In the genomic region with DNA sequence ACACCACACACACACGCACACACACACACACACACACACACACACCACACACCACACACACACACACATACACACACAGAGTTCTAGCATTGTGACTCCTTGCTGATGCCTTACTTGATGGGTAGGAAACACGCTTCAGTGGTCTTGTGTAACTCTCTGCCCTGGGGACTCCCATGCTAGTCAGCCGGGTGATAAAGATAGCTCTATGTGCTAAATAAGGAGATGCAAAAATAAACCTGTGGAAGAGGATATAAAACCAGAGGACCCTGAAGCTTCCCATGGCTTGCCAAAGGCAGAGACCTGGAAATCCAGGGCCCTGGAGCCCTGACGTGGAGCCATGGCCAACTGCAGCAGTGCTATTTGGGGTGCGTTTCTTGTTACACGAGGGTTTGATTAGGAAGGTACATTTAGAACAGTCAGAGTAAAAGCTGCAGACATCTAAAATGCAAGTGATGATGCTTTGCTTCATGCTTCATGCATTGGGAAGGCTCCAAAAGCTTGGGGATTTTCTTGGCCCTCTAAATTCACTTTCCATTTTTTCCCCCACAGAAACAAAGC, we compare ENCODE assay signal across 10 mouse cellular contexts. TPM values are rescaled to one million over a fixed set of nuclear protein-coding genes. Genes with fewer than 3 reads are reported as not detected.
DNase-seq lines count a peak whose midpoint lies in the region; ATAC-seq and TF ChIP-seq lines count a peak whose summit lies in the region.
"Had no signal": no experiment of that assay in that cellular context is flagged by ENCODE, and none has a peak within 500 bp of the region (broad histone marks: within the 10 kb centered on the region; RNA-seq: fewer than 3 reads in every experiment).

No protein-coding gene starts in this region.

- H3K4me3 ChIP-seq in forebrain, embryonic 15.5 days, result no peak overlapping the region
- H3K4me3 ChIP-seq in forebrain, embryonic 16.5 days (replicated peaks; ENCODE audit: low read length), result no peak overlapping the region
- no peak overlapping the region for H3K4me3 ChIP-seq in heart, postnatal 0 days (ENCODE audit: low read depth, low read length)
- no peak overlapping the region for H3K4me3 ChIP-seq in hindbrain, embryonic 12.5 days
- H3K4me3 ChIP-seq: embryonic facial prominence, embryonic 13.5 days; hindbrain, embryonic 10.5 days had no signal

- WGBS in forebrain, embryonic 15.5 days, result 82% methylated on average over 6 of the region's 6 CpGs
- WGBS in forebrain, embryonic 16.5 days, result 70% methylated on average over 5 of the region's 6 CpGs
- 17% methylated on average over 5 of the region's 6 CpGs for WGBS in heart, postnatal 0 days
- WGBS in hindbrain, embryonic 12.5 days, result 77% methylated on average over 6 of the region's 6 CpGs

- no peak for TF ChIP-seq EP300 in heart, postnatal 0 days (IDR thresholded peaks at IDR 0.05; ENCODE audit: low read depth)

- ATAC-seq in forebrain, embryonic 15.5 days (replicated peaks), result no peak
- ATAC-seq in forebrain, embryonic 16.5 days, result no peak; the same call in 1 of the 2 replicates
- ATAC-seq in heart, postnatal 0 days (ENCODE audit: insufficient read depth, low read depth), result peak; percentile 36; the same call in 1 of the 2 replicates
- ATAC-seq in erythroblast, adult 5-6 weeks (replicated peaks; ENCODE audit: low FRiP score, poor library complexity, severe bottlenecking), result no peak
- no peak for ATAC-seq in hindbrain, embryonic 12.5 days (ENCODE audit: low FRiP score)

- peak; percentile 10 for DNase-seq in lung, postnatal 25 days (ENCODE audit: low spot score)
- DNase-seq in lung, postnatal 4 days, result no peak
- DNase-seq in heart, postnatal 0 days (ENCODE audit: low spot score), result no peak
- peak; percentile 74 to 78 for DNase-seq in spleen, postnatal 36 days (ENCODE audit: low spot score in 2 of 2)

- H3K36me3 ChIP-seq in forebrain, embryonic 15.5 days, result no peaks in the 10 kb centered on the region
- H3K36me3 ChIP-seq in forebrain, embryonic 16.5 days (ENCODE audit: control insufficient read depth, insufficient read depth), result no peaks in the 10 kb centered on the region
- H3K36me3 ChIP-seq in heart, postnatal 0 days (replicated peaks; ENCODE audit: control insufficient read depth, insufficient read depth, low read length), result no peaks in the 10 kb centered on the region
- no peaks in the 10 kb centered on the region for H3K36me3 ChIP-seq in hindbrain, embryonic 12.5 days
- H3K36me3 ChIP-seq: embryonic facial prominence, embryonic 13.5 days; hindbrain, embryonic 10.5 days had no signal

- H3K4me2 ChIP-seq in forebrain, embryonic 15.5 days (replicated peaks), result no peak overlapping the region
- H3K4me2 ChIP-seq in forebrain, embryonic 16.5 days (ENCODE audit: low read length), result no peak overlapping the region
- H3K4me2 ChIP-seq in heart, postnatal 0 days (ENCODE audit: low read depth, low read length), result no peak overlapping the region
- no peak overlapping the region for H3K4me2 ChIP-seq in hindbrain, embryonic 12.5 days (replicated peaks)
- H3K4me2 ChIP-seq: embryonic facial prominence, embryonic 13.5 days had no signal

- no peak overlapping the region for H3K9ac ChIP-seq in forebrain, embryonic 15.5 days (replicated peaks)
- H3K9ac ChIP-seq in forebrain, embryonic 16.5 days (replicated peaks; ENCODE audit: low read depth, low read length), result no peak overlapping the region
- no peak overlapping the region for H3K9ac ChIP-seq in heart, postnatal 0 days (replicated peaks; ENCODE audit: low read depth, low read length)
- no peak overlapping the region for H3K9ac ChIP-seq in hindbrain, embryonic 12.5 days
- H3K9ac ChIP-seq: embryonic facial prominence, embryonic 13.5 days had no signal

- no peaks in the 10 kb centered on the region for H3K27me3 ChIP-seq in forebrain, embryonic 15.5 days
- H3K27me3 ChIP-seq in forebrain, embryonic 16.5 days (replicated peaks; ENCODE audit: control insufficient read depth, insufficient read depth, low read length), result no peaks in the 10 kb centered on the region
- no peaks in the 10 kb centered on the region for H3K27me3 ChIP-seq in heart, postnatal 0 days (ENCODE audit: control insufficient read depth, insufficient read depth, low read length)
- H3K27me3 ChIP-seq in hindbrain, embryonic 12.5 days, result no peaks in the 10 kb centered on the region
- H3K27me3 ChIP-seq: embryonic facial prominence, embryonic 13.5 days had no signal

- peaks cover 5% of the 10 kb centered on the region; the same call in 1 of the 2 replicates for H3K4me1 ChIP-seq in forebrain, embryonic 15.5 days
- peaks cover 5% of the 10 kb centered on the region; the same call in 1 of the 2 replicates for H3K4me1 ChIP-seq in forebrain, embryonic 16.5 days (replicated peaks; ENCODE audit: control insufficient read depth, insufficient read depth, low read length)
- peaks cover 12% of the 10 kb centered on the region; the same call in 1 of the 2 replicates for H3K4me1 ChIP-seq in heart, postnatal 0 days (ENCODE audit: control insufficient read depth, insufficient read depth)
- H3K4me1 ChIP-seq in hindbrain, embryonic 12.5 days, result 0 out of 2 replicates have a peak, but pooled peaks cover 2% of the 10 kb centered on the region

- H3K9me3 ChIP-seq in forebrain, embryonic 15.5 days, result no peaks in the 10 kb centered on the region
- no peaks in the 10 kb centered on the region for H3K9me3 ChIP-seq in forebrain, embryonic 16.5 days (ENCODE audit: control insufficient read depth, low read length)
- H3K9me3 ChIP-seq in heart, postnatal 0 days (replicated peaks; ENCODE audit: control insufficient read depth, low read length), result no peaks in the 10 kb centered on the region
- H3K9me3 ChIP-seq in hindbrain, embryonic 12.5 days (replicated peaks), result no peaks in the 10 kb centered on the region
- H3K9me3 ChIP-seq: embryonic facial prominence, embryonic 13.5 days; hindbrain, embryonic 10.5 days had no signal

- peak overlapping the region; percentile 36; the same call in 1 of the 2 replicates for H3K27ac ChIP-seq in forebrain, embryonic 15.5 days (replicated peaks)
- no peak overlapping the region for H3K27ac ChIP-seq in forebrain, embryonic 16.5 days (ENCODE audit: low read length)
- peak overlapping the region; percentile 19; the same call in 1 of the 2 replicates for H3K27ac ChIP-seq in heart, postnatal 0 days (ENCODE audit: low read depth)
- H3K27ac ChIP-seq in hindbrain, embryonic 12.5 days, result no peak overlapping the region
- H3K27ac ChIP-seq: embryonic facial prominence, embryonic 13.5 days; hindbrain, embryonic 10.5 days had no signal

- TF ChIP-seq CTCF in heart, postnatal 0 days (IDR thresholded peaks at IDR 0.05; ENCODE audit: low read depth), result no peak

RNA-seq across cellular contexts. Expression of a gene that starts 7.4 kb away (rescaled TPM):
- 5.1 and 7.1 TPM in 2 replicates for polyA plus RNA-seq in forebrain, embryonic 15.5 days (2015; fragmentation: Nextera tagmentation; extraction: Ambion mirVana)
- polyA plus RNA-seq in forebrain, embryonic 16.5 days (2015; fragmentation: Nextera tagmentation; extraction: Ambion mirVana), result 4.9 and 6.0 TPM in 2 replicates
- 18.7 and 23.5 TPM in 2 replicates for total RNA-seq in heart, postnatal 0 days (2014; rRNA removed; ENCODE audit: low replicate concordance)
- polyA plus RNA-seq in heart, postnatal 0 days (2015; fragmentation: Nextera tagmentation; extraction: Ambion mirVana), result 15.5 and 17.2 TPM in 2 replicates
- total RNA-seq in erythroblast, adult 5-6 weeks (2015; ENCODE audit: low replicate concordance), result not detected in 2 replicates
- total RNA-seq in erythroblast, adult 5-6 weeks (2017; ENCODE audit: low replicate concordance), result not detected in 2 replicates
- polyA plus RNA-seq in hindbrain, embryonic 12.5 days (2016; fragmentation: Nextera tagmentation; extraction: Ambion mirVana), result 7.2 and 8.0 TPM in 2 replicates

Comparison
In these comparisons a context has a peak if more than half of its experiments do, and no peak if none do; other contexts are left out.
1. H3K27ac ChIP-seq: peak in forebrain, embryonic 15.5 days (single experiment) and heart, postnatal 0 days (single experiment); none in forebrain, embryonic 16.5 days (single experiment) and hindbrain, embryonic 12.5 days (single experiment).
2. DNase-seq: peak in lung, postnatal 25 days (single experiment) and spleen, postnatal 36 days (2 of 2); none in lung, postnatal 4 days (0 of 2) and heart, postnatal 0 days (single experiment).